Mouse (Mus musculus): ENCODE data around the gene Enc1.

- TF ChIP-seq CTCF (IDR thresholded peaks at IDR 0.05; ENCODE audit: extremely low read depth, insufficient read depth, insufficient read length, insufficient replicate concordance) (no peak), POLR2A (IDR thresholded peaks at IDR 0.05; ENCODE audit: low read depth, low read length) (no peak)
Observed at GRCm38 (mm10) chr13:97260456-97261180, 19.7 kb downstream of the Enc1 start.

Measured in spleen, adult 2 months (tissue).